Mouse (Mus musculus): ENCODE measurements around the gene Ugt1a6a. TPM values are rescaled to one million over a fixed set of nuclear protein-coding genes. Genes with fewer than 3 reads are reported as not detected.
"Not testable (repeated sequence)": the region's sequence is repeated elsewhere in the genome, so short reads cannot be mapped to it uniquely, and the experiment has no call there.

The Ugt1a6a gene
- total RNA-seq, 2 experiments from 2014 or later = 2.3 to 9.2 TPM

- 0 out of 2 replicates have a peak, but pooled peaks have one; percentile 11 for ATAC-seq (replicated peaks; ENCODE audit: poor library complexity, severe bottlenecking)
Observed at GRCm38 (mm10) chr1:88133908-88134456, 627 bp upstream of the Ugt1a6a start.

- not testable (repeated sequence) for ATAC-seq (replicated peaks; ENCODE audit: poor library complexity, severe bottlenecking)
Observed at GRCm38 (mm10) chr1:88135229-88135904, 758 bp downstream of the Ugt1a6a start.

- ATAC-seq (replicated peaks; ENCODE audit: poor library complexity, severe bottlenecking) = no peak
Observed at GRCm38 (mm10) chr1:88136646-88137045, 2.0 kb downstream of the Ugt1a6a start.

GRCm38 (mm10) chr1:88137264-88137663, 2.7 kb downstream of the Ugt1a6a start:
- no peak for ATAC-seq (replicated peaks; ENCODE audit: poor library complexity, severe bottlenecking)

- ATAC-seq (replicated peaks; ENCODE audit: poor library complexity, severe bottlenecking) = no peak
Observed at GRCm38 (mm10) chr1:88138145-88138544, 3.5 kb downstream of the Ugt1a6a start.

GRCm38 (mm10) chr1:88140492-88140891, 5.9 kb downstream of the Ugt1a6a start:
- ATAC-seq (replicated peaks; ENCODE audit: poor library complexity, severe bottlenecking) = peak; percentile 42; the same call in 1 of the 2 replicates

- peak; percentile 79 for ATAC-seq (replicated peaks; ENCODE audit: poor library complexity, severe bottlenecking)
Observed at GRCm38 (mm10) chr1:88143966-88144675, 9.5 kb downstream of the Ugt1a6a start.

GRCm38 (mm10) chr1:88145278-88145677, 10.7 kb downstream of the Ugt1a6a start:
- ATAC-seq (replicated peaks; ENCODE audit: poor library complexity, severe bottlenecking) = not testable (repeated sequence)

GRCm38 (mm10) chr1:88150133-88150532, 15.5 kb downstream of the Ugt1a6a start:
- peak; percentile 68 for ATAC-seq (replicated peaks; ENCODE audit: poor library complexity, severe bottlenecking)

- peak; percentile 91 for ATAC-seq (replicated peaks; ENCODE audit: poor library complexity, severe bottlenecking)
Observed at GRCm38 (mm10) chr1:88158430-88158829, 23.8 kb downstream of the Ugt1a6a start.

- ATAC-seq (replicated peaks; ENCODE audit: poor library complexity, severe bottlenecking) = no peak
Observed at GRCm38 (mm10) chr1:88165711-88166110, 31.1 kb downstream of the Ugt1a6a start, which contains the start of gene Ugt1a5. TSS of gene Ugt1a5 (plus strand) at chr1:88166012.

- ATAC-seq (replicated peaks; ENCODE audit: poor library complexity, severe bottlenecking) = not testable (repeated sequence)
Observed at GRCm38 (mm10) chr1:88172190-88172589, 37.6 kb downstream of the Ugt1a6a start.

GRCm38 (mm10) chr1:88179657-88180056, 45.0 kb downstream of the Ugt1a6a start:
- no peak for ATAC-seq (replicated peaks; ENCODE audit: poor library complexity, severe bottlenecking)

GRCm38 (mm10) chr1:88186325-88186935, 51.8 kb downstream of the Ugt1a6a start:
- no peak for ATAC-seq (replicated peaks; ENCODE audit: poor library complexity, severe bottlenecking)

GRCm38 (mm10) chr1:88192136-88192535, 57.5 kb downstream of the Ugt1a6a start:
- no peak for ATAC-seq (replicated peaks; ENCODE audit: poor library complexity, severe bottlenecking)

- ATAC-seq (replicated peaks; ENCODE audit: poor library complexity, severe bottlenecking) = no peak
Observed at GRCm38 (mm10) chr1:88195687-88196086, 61.1 kb downstream of the Ugt1a6a start.

- no peak for ATAC-seq (replicated peaks; ENCODE audit: poor library complexity, severe bottlenecking)
Observed at GRCm38 (mm10) chr1:88197443-88197842, 62.8 kb downstream of the Ugt1a6a start.

GRCm38 (mm10) chr1:88199996-88200395, 65.4 kb downstream of the Ugt1a6a start:
- ATAC-seq (replicated peaks; ENCODE audit: poor library complexity, severe bottlenecking) = no peak

GRCm38 (mm10) chr1:88200456-88200855, 65.8 kb downstream of the Ugt1a6a start, which contains the start of gene Ugt1a2:
TSS of gene Ugt1a2 (plus strand) at chr1:88200601.
- ATAC-seq (replicated peaks; ENCODE audit: poor library complexity, severe bottlenecking) = no peak

GRCm38 (mm10) chr1:88205294-88205922, 70.8 kb downstream of the Ugt1a6a start, which contains the start of gene Dnajb3:
TSS of gene Dnajb3 (minus strand) at chr1:88205782.
- peak; percentile 79 for ATAC-seq (replicated peaks; ENCODE audit: poor library complexity, severe bottlenecking)
